Mouse (Mus musculus): ENCODE results near the gene Paqr9.
"Not testable (repeated sequence)": the region's sequence is repeated elsewhere in the genome, so short reads cannot be mapped to it uniquely, and the experiment has no call there.

Gene Paqr9

GRCm38 (mm10) chr9:95559059-95559935 lies at the start of gene Paqr9:
Gene Paqr9, plus strand, starts transcription at chr9:95559657.
- DNase-seq (ENCODE audit: low spot score in 2 of 2), result peak in 1 of 2 experiments; percentile 42

- no peak for DNase-seq (ENCODE audit: low spot score in 2 of 2)
Observed at GRCm38 (mm10) chr9:95510693-95511404, 48.6 kb upstream of the Paqr9 start.

GRCm38 (mm10) chr9:95511472-95512330 lies 47.8 kb upstream of the Paqr9 start, which contains the start of gene U2surp:
Gene U2surp, minus strand, starts transcription at chr9:95511996.
- DNase-seq (ENCODE audit: low spot score in 2 of 2), result peak; percentile 88 to 95

GRCm38 (mm10) chr9:95512331-95513030 lies 47.0 kb upstream of the Paqr9 start:
- no peak for DNase-seq (ENCODE audit: low spot score in 2 of 2)

GRCm38 (mm10) chr9:95513776-95514175 lies 45.7 kb upstream of the Paqr9 start:
- DNase-seq (ENCODE audit: low spot score in 2 of 2), result no peak

GRCm38 (mm10) chr9:95514361-95514760 lies 45.1 kb upstream of the Paqr9 start:
- DNase-seq (ENCODE audit: low spot score in 2 of 2), result not testable (repeated sequence)

- DNase-seq (ENCODE audit: low spot score in 2 of 2), result no peak
Observed at GRCm38 (mm10) chr9:95520563-95520962, 38.9 kb upstream of the Paqr9 start.

- no peak for DNase-seq (ENCODE audit: low spot score in 2 of 2)
Observed at GRCm38 (mm10) chr9:95521031-95521430, 38.4 kb upstream of the Paqr9 start.

- DNase-seq (ENCODE audit: low spot score in 2 of 2), result no peak
Observed at GRCm38 (mm10) chr9:95521566-95521965, 37.9 kb upstream of the Paqr9 start.

GRCm38 (mm10) chr9:95522561-95522960 lies 36.9 kb upstream of the Paqr9 start:
- DNase-seq (ENCODE audit: low spot score in 2 of 2), result no peak

- no peak for DNase-seq (ENCODE audit: low spot score in 2 of 2)
Observed at GRCm38 (mm10) chr9:95525376-95525775, 34.1 kb upstream of the Paqr9 start.

GRCm38 (mm10) chr9:95525961-95526360 lies 33.5 kb upstream of the Paqr9 start:
- DNase-seq (ENCODE audit: low spot score in 2 of 2), result peak in 1 of 2 experiments; percentile 39

GRCm38 (mm10) chr9:95527676-95528075 lies 31.8 kb upstream of the Paqr9 start:
- no peak for DNase-seq (ENCODE audit: low spot score in 2 of 2)

- DNase-seq (ENCODE audit: low spot score in 2 of 2), result no peak
Observed at GRCm38 (mm10) chr9:95531144-95531543, 28.3 kb upstream of the Paqr9 start.

GRCm38 (mm10) chr9:95533817-95534216 lies 25.6 kb upstream of the Paqr9 start:
- DNase-seq (ENCODE audit: low spot score in 2 of 2), result no peak

- no peak for DNase-seq (ENCODE audit: low spot score in 2 of 2)
Observed at GRCm38 (mm10) chr9:95539176-95539800, 20.2 kb upstream of the Paqr9 start.

GRCm38 (mm10) chr9:95540487-95540886 lies 19.0 kb upstream of the Paqr9 start:
- peak in 1 of 2 experiments; percentile 31 for DNase-seq (ENCODE audit: low spot score in 2 of 2)

GRCm38 (mm10) chr9:95541208-95541607 lies 18.2 kb upstream of the Paqr9 start:
- no peak for DNase-seq (ENCODE audit: low spot score in 2 of 2)

GRCm38 (mm10) chr9:95541650-95542432 lies 17.6 kb upstream of the Paqr9 start:
- DNase-seq (ENCODE audit: low spot score in 2 of 2), result no peak

GRCm38 (mm10) chr9:95542475-95542874 lies 17.0 kb upstream of the Paqr9 start:
- DNase-seq (ENCODE audit: low spot score in 2 of 2), result no peak
